Mouse (Mus musculus): ENCODE measurements around the gene Rmi1.
"Not testable (repeated sequence)": the region's sequence is repeated elsewhere in the genome, so short reads cannot be mapped to it uniquely, and the experiment has no call there.

Gene Rmi1

GRCm38 (mm10) chr13:58402003-58402743 lies at the start of gene Rmi1:
Rmi1 (plus strand) TSS chr13:58402248.
- DNase-seq (ENCODE audit: low read depth, low spot score) = peak; percentile 99

- no peak for DNase-seq (ENCODE audit: low read depth, low spot score)
Measured at GRCm38 (mm10) chr13:58352996-58353395, 49.1 kb upstream of the Rmi1 start.

- DNase-seq (ENCODE audit: low read depth, low spot score) = peak; percentile 97
Measured at GRCm38 (mm10) chr13:58358629-58359303, 43.3 kb upstream of the Rmi1 start, which contains the start of gene Kif27. Kif27 (minus strand) TSS chr13:58359122.

GRCm38 (mm10) chr13:58359304-58359653 lies 42.8 kb upstream of the Rmi1 start:
- DNase-seq (ENCODE audit: low read depth, low spot score) = no peak

GRCm38 (mm10) chr13:58364353-58365175 lies 37.5 kb upstream of the Rmi1 start:
- DNase-seq (ENCODE audit: low read depth, low spot score) = no peak

- DNase-seq (ENCODE audit: low read depth, low spot score) = not testable (repeated sequence)
Measured at GRCm38 (mm10) chr13:58365179-58365578, 36.9 kb upstream of the Rmi1 start.

- DNase-seq (ENCODE audit: low read depth, low spot score) = no peak
Measured at GRCm38 (mm10) chr13:58366373-58366772, 35.7 kb upstream of the Rmi1 start.

- DNase-seq (ENCODE audit: low read depth, low spot score) = no peak
Measured at GRCm38 (mm10) chr13:58367641-58368040, 34.4 kb upstream of the Rmi1 start.

- no peak for DNase-seq (ENCODE audit: low read depth, low spot score)
Measured at GRCm38 (mm10) chr13:58368835-58369234, 33.2 kb upstream of the Rmi1 start.

GRCm38 (mm10) chr13:58372278-58373152 lies 29.5 kb upstream of the Rmi1 start:
- no peak for DNase-seq (ENCODE audit: low read depth, low spot score)

GRCm38 (mm10) chr13:58373153-58373470 lies 28.9 kb upstream of the Rmi1 start:
- no peak for DNase-seq (ENCODE audit: low read depth, low spot score)

- no peak for DNase-seq (ENCODE audit: low read depth, low spot score)
Measured at GRCm38 (mm10) chr13:58384371-58384770, 17.7 kb upstream of the Rmi1 start.

- peak; percentile 70 for DNase-seq (ENCODE audit: low read depth, low spot score)
Measured at GRCm38 (mm10) chr13:58384779-58385546, 17.1 kb upstream of the Rmi1 start, which contains the start of gene 2210016F16Rik. 2210016F16Rik (minus strand) TSS chr13:58385225.

- no peak for DNase-seq (ENCODE audit: low read depth, low spot score)
Measured at GRCm38 (mm10) chr13:58385547-58385920, 16.5 kb upstream of the Rmi1 start.

- peak; percentile 91 for DNase-seq (ENCODE audit: low read depth, low spot score)
Measured at GRCm38 (mm10) chr13:58387948-58388347, 14.1 kb upstream of the Rmi1 start.

- no peak for DNase-seq (ENCODE audit: low read depth, low spot score)
Measured at GRCm38 (mm10) chr13:58388379-58388778, 13.7 kb upstream of the Rmi1 start.

- DNase-seq (ENCODE audit: low read depth, low spot score) = no peak
Measured at GRCm38 (mm10) chr13:58389324-58389951, 12.6 kb upstream of the Rmi1 start.

- not testable (repeated sequence) for DNase-seq (ENCODE audit: low read depth, low spot score)
Measured at GRCm38 (mm10) chr13:58394392-58394791, 7.7 kb upstream of the Rmi1 start.

- DNase-seq (ENCODE audit: low read depth, low spot score) = no peak
Measured at GRCm38 (mm10) chr13:58397651-58398050, 4.4 kb upstream of the Rmi1 start.

- peak; percentile 39 for DNase-seq (ENCODE audit: low read depth, low spot score)
Measured at GRCm38 (mm10) chr13:58400576-58400975, 1.5 kb upstream of the Rmi1 start.

All from CD4-positive, CD25-positive, alpha-beta regulatory T cell, adult 2 months (primary cell).